Mouse (Mus musculus): ENCODE measurements around the gene Mpzl2. TPM values are rescaled to one million over a fixed set of nuclear protein-coding genes. Genes with fewer than 3 reads are reported as not detected.
A peak's percentile ranks its signal among the peaks of the same experiment; 100 is the strongest.

Mpzl2 gene
- polyA plus RNA-seq (2015; fragmentation: Nextera tagmentation; extraction: Ambion mirVana) = 9.1 and 11.0 TPM in 2 replicates

- H3K4me1 ChIP-seq (replicated peaks; ENCODE audit: control insufficient read depth, insufficient read depth, low read length) = 0 out of 2 replicates have a peak, but pooled peaks cover 6% of the 10 kb centered on the region
- H3K9ac ChIP-seq (ENCODE audit: low read depth, low read length) = no peak within 1 kb of the TSS
- H3K27me3 ChIP-seq (replicated peaks; ENCODE audit: control insufficient read depth, insufficient read depth, low read length) = no peaks in the 10 kb centered on the region
- H3K4me2 ChIP-seq (replicated peaks; ENCODE audit: low read depth) = peak within 1 kb of the TSS; percentile 57
- no peak for ATAC-seq
- no peaks in the 10 kb centered on the region for H3K9me3 ChIP-seq (ENCODE audit: control insufficient read depth)
- peak within 1 kb of the TSS; percentile 18; the same call in 1 of the 2 replicates for H3K4me3 ChIP-seq (ENCODE audit: low read depth, low read length)
- TF ChIP-seq CTCF (IDR thresholded peaks at IDR 0.05; ENCODE audit: low read depth) = no peak
- WGBS = 50% methylated on average over 5 of the region's 5 CpGs
- H3K36me3 ChIP-seq (ENCODE audit: control insufficient read depth, insufficient read depth) = no peaks in the 10 kb centered on the region
- no peak within 1 kb of the TSS for H3K27ac ChIP-seq (ENCODE audit: low read depth, low read length)
These were observed at the start of gene Mpzl2 for GRCm38 (mm10) chr9:45039499-45039898. TSS of gene Mpzl2 (plus strand) at chr9:45039799.

GRCm38 (mm10) chr9:44991821-44992220 lies 47.8 kb upstream of the Mpzl2 start:
- Histone ChIP-seq H3K4me3 (ENCODE audit: low read depth, low read length) (no peak overlapping the region), H3K4me1 (replicated peaks; ENCODE audit: control insufficient read depth, insufficient read depth, low read length) (no peaks in the 10 kb centered on the region), H3K4me2 (replicated peaks; ENCODE audit: low read depth) (no peak overlapping the region), H3K36me3 (ENCODE audit: control insufficient read depth, insufficient read depth) (no peaks in the 10 kb centered on the region), H3K27me3 (replicated peaks; ENCODE audit: control insufficient read depth, insufficient read depth, low read length) (no peaks in the 10 kb centered on the region), H3K27ac (ENCODE audit: low read depth, low read length) (no peak overlapping the region), H3K9me3 (ENCODE audit: control insufficient read depth) (no peaks in the 10 kb centered on the region), H3K9ac (ENCODE audit: low read depth, low read length) (no peak overlapping the region)
- no peak for ATAC-seq
- 80% methylated on average over 2 of the region's 2 CpGs for WGBS
- TF ChIP-seq CTCF (IDR thresholded peaks at IDR 0.05; ENCODE audit: low read depth) = no peak

GRCm38 (mm10) chr9:44992271-44992670 lies 47.3 kb upstream of the Mpzl2 start:
- no peak overlapping the region for H3K4me2 ChIP-seq (replicated peaks; ENCODE audit: low read depth)
- ATAC-seq = no peak
- no peaks in the 10 kb centered on the region for H3K4me1 ChIP-seq (replicated peaks; ENCODE audit: control insufficient read depth, insufficient read depth, low read length)
- no peaks in the 10 kb centered on the region for H3K9me3 ChIP-seq (ENCODE audit: control insufficient read depth)
- no peaks in the 10 kb centered on the region for H3K27me3 ChIP-seq (replicated peaks; ENCODE audit: control insufficient read depth, insufficient read depth, low read length)
- no peak overlapping the region for H3K9ac ChIP-seq (ENCODE audit: low read depth, low read length)
- no peaks in the 10 kb centered on the region for H3K36me3 ChIP-seq (ENCODE audit: control insufficient read depth, insufficient read depth)
- TF ChIP-seq CTCF (IDR thresholded peaks at IDR 0.05; ENCODE audit: low read depth) = no peak
- H3K27ac ChIP-seq (ENCODE audit: low read depth, low read length) = no peak overlapping the region
- no peak overlapping the region for H3K4me3 ChIP-seq (ENCODE audit: low read depth, low read length)

DNA sequence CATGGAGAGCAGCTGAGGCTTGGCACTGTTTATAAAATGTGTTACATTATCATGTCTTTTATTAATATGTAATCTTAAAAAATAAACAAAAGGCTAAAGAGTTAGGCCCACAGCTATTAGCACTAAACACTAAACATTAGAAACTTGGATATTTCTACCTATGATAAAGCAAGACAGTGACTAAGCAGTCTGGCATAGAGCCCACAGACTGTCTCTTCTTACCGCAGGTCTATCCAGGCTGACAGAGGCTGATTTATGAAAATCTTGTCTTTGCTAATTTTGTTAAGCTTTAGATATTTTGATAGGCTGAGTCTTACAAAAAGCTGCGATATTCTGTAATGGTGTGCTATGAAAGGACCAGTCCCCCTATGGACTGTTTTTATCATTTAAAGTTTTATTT lies 46.3 kb upstream of the Mpzl2 start:
- H3K4me2 ChIP-seq (replicated peaks; ENCODE audit: low read depth) = no peak overlapping the region
- H3K9ac ChIP-seq (ENCODE audit: low read depth, low read length) = no peak overlapping the region
- ATAC-seq = no peak
- no peaks in the 10 kb centered on the region for H3K4me1 ChIP-seq (replicated peaks; ENCODE audit: control insufficient read depth, insufficient read depth, low read length)
- no peaks in the 10 kb centered on the region for H3K9me3 ChIP-seq (ENCODE audit: control insufficient read depth)
- no peak overlapping the region for H3K4me3 ChIP-seq (ENCODE audit: low read depth, low read length)
- no peak overlapping the region for H3K27ac ChIP-seq (ENCODE audit: low read depth, low read length)
- WGBS = 91% methylated on average over 2 of the region's 2 CpGs
- no peaks in the 10 kb centered on the region for H3K36me3 ChIP-seq (ENCODE audit: control insufficient read depth, insufficient read depth)
- no peak for TF ChIP-seq CTCF (IDR thresholded peaks at IDR 0.05; ENCODE audit: low read depth)
- H3K27me3 ChIP-seq (replicated peaks; ENCODE audit: control insufficient read depth, insufficient read depth, low read length) = no peaks in the 10 kb centered on the region

GRCm38 (mm10) chr9:44994962-44995361 lies 44.6 kb upstream of the Mpzl2 start:
- Histone ChIP-seq H3K27me3 (replicated peaks; ENCODE audit: control insufficient read depth, insufficient read depth, low read length) (no peaks in the 10 kb centered on the region), H3K4me1 (replicated peaks; ENCODE audit: control insufficient read depth, insufficient read depth, low read length) (no peaks in the 10 kb centered on the region), H3K9ac (ENCODE audit: low read depth, low read length) (no peak overlapping the region), H3K9me3 (ENCODE audit: control insufficient read depth) (no peaks in the 10 kb centered on the region), H3K4me3 (ENCODE audit: low read depth, low read length) (no peak overlapping the region), H3K4me2 (replicated peaks; ENCODE audit: low read depth) (no peak overlapping the region), H3K36me3 (ENCODE audit: control insufficient read depth, insufficient read depth) (no peaks in the 10 kb centered on the region), H3K27ac (ENCODE audit: low read depth, low read length) (no peak overlapping the region)
- no peak for TF ChIP-seq CTCF (IDR thresholded peaks at IDR 0.05; ENCODE audit: low read depth)
- WGBS = 66% methylated on average over 4 of the region's 4 CpGs
- no peak for ATAC-seq

GRCm38 (mm10) chr9:44996590-44996989 lies 43.0 kb upstream of the Mpzl2 start:
- Histone ChIP-seq H3K9ac (ENCODE audit: low read depth, low read length) (no peak overlapping the region), H3K27ac (ENCODE audit: low read depth, low read length) (no peak overlapping the region), H3K9me3 (ENCODE audit: control insufficient read depth) (no peaks in the 10 kb centered on the region), H3K4me3 (ENCODE audit: low read depth, low read length) (no peak overlapping the region), H3K4me2 (replicated peaks; ENCODE audit: low read depth) (no peak overlapping the region), H3K36me3 (ENCODE audit: control insufficient read depth, insufficient read depth) (no peaks in the 10 kb centered on the region), H3K27me3 (replicated peaks; ENCODE audit: control insufficient read depth, insufficient read depth, low read length) (no peaks in the 10 kb centered on the region), H3K4me1 (replicated peaks; ENCODE audit: control insufficient read depth, insufficient read depth, low read length) (no peaks in the 10 kb centered on the region)
- TF ChIP-seq CTCF (IDR thresholded peaks at IDR 0.05; ENCODE audit: low read depth) = no peak
- WGBS = 93% methylated on average over 7 of the region's 7 CpGs
- ATAC-seq = no peak

DNA sequence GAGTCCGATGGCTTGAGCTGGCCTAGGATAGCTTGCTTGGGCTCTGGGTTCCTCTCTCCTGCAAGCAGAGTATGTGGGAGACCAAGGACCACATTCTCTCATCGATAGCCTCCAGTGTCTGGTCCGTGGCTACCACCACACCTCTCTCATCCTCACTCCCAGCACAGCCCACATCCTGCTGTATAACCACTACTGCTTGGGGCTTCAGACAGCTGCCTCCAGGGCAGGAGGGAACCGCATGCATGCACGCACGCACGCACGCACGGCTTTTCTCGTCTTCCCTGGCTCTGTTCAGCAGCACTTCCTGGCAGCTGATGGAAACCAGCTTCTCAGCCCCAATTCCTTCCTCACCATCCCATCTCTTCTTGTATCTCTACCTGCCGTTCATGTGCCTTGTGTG lies 41.5 kb upstream of the Mpzl2 start:
- no peak overlapping the region for H3K27ac ChIP-seq (ENCODE audit: low read depth, low read length)
- TF ChIP-seq CTCF (IDR thresholded peaks at IDR 0.05; ENCODE audit: low read depth) = no peak
- WGBS = 51% methylated on average over 11 of the region's 11 CpGs

More for the DNA sequence above, 41.5 kb upstream of the Mpzl2 start:
- H3K27me3 ChIP-seq (replicated peaks; ENCODE audit: control insufficient read depth, insufficient read depth, low read length) = 0 out of 2 replicates have a peak, but pooled peaks cover 3% of the 10 kb centered on the region
- H3K4me3 ChIP-seq (ENCODE audit: low read depth, low read length) = no peak overlapping the region
- H3K9me3 ChIP-seq (ENCODE audit: control insufficient read depth) = no peaks in the 10 kb centered on the region
- no peak overlapping the region for H3K9ac ChIP-seq (ENCODE audit: low read depth, low read length)
- no peaks in the 10 kb centered on the region for H3K4me1 ChIP-seq (replicated peaks; ENCODE audit: control insufficient read depth, insufficient read depth, low read length)
- H3K4me2 ChIP-seq (replicated peaks; ENCODE audit: low read depth) = no peak overlapping the region
- no peaks in the 10 kb centered on the region for H3K36me3 ChIP-seq (ENCODE audit: control insufficient read depth, insufficient read depth)
- no peak for ATAC-seq
